Mouse (Mus musculus) thymus, adult 2 months (tissue): Measurements from ENCODE around the gene Ccdc28b.

Experiments
- CTCF ChIP-seq: fragments of 200-500 bp; IDR thresholded peaks from 2 replicates; pipeline ENCODE4 v1.5.1; 2012; ENCODE audit warnings: mild to moderate bottlenecking, control low read depth, low read length, moderate library complexity, borderline replicate concordance; ENCODE audit not compliant: control insufficient read depth, poor library complexity, insufficient read depth; ENCODE audit errors: extremely low read depth
- POLR2A ChIP-seq: fragments of 200-500 bp; IDR thresholded peaks from 2 replicates; pipeline ENCODE4 v1.6.1; 2012; ENCODE audit warnings: mild to moderate bottlenecking, low read length, control low read depth, moderate library complexity; ENCODE audit not compliant: control insufficient read depth, poor library complexity, insufficient read depth; ENCODE audit errors: extremely low read depth

GRCm38 (mm10) chr4:129573093-129573370 is 50.7 kb downstream of the Ccdc28b start:
- TF ChIP-seq CTCF (no peak), POLR2A (no peak)
